Mouse (Mus musculus): ENCODE measurements around the gene Itga1. TPM values are rescaled to one million over a fixed set of nuclear protein-coding genes. Genes with fewer than 3 reads are reported as not detected.

Itga1 gene
- total and polyA plus RNA-seq, 3 experiments, result under 0.01 to 0.04 (median 0.01) TPM

DNA sequence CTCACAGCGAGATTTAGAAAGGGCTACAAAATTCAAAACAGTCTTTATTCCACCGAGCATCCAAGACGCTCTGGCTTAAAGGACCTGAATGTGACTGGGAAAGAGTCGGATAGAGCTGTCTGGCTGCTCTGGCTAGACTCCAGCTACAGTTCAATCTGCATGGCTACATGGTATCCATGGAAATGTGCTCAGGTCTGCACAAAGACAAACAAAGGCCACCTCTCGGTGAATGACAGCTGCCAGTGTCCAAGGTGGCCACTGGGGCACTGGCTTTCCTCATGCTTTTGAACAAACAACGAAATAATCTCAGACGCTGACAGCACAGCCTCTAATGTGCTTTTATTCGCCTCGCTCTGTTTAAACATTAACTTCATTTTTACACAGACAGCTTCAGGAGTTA, 178.4 kb downstream of the Itga1 start:
- DNase-seq (ENCODE audit: extremely low read depth), result no peak
- Histone ChIP-seq H3K79me2 (replicated peaks; ENCODE audit: control insufficient read depth, extremely low read depth, insufficient read depth, poor library complexity, severe bottlenecking) (no peaks in the 10 kb centered on the region), H3K27me3 (replicated peaks) (no peaks in the 10 kb centered on the region), H3K4me2 (ENCODE audit: insufficient read depth, low read depth, poor library complexity, severe bottlenecking) (no peak overlapping the region), H3K27ac (ENCODE audit: insufficient read depth, low read depth) (no peak overlapping the region), H3K4me1 (ENCODE audit: control insufficient read depth in 1 of 2, insufficient read depth in 2 of 2) (no peaks in the 10 kb centered on the region), H3K4me3 (replicated peaks in 1 of 3; ENCODE audit: low read depth in 2 of 3, low read length in 2 of 3, poor library complexity in 1 of 3) (no peak overlapping the region), H3K9me3 (replicated peaks; ENCODE audit: low read length) (no peaks in the 10 kb centered on the region), H3K36me3 (replicated peaks in 1 of 2; ENCODE audit: control insufficient read depth in 1 of 2, insufficient read depth in 1 of 2, low read length in 1 of 2) (no peaks in the 10 kb centered on the region), H3K9ac (ENCODE audit: insufficient read depth, low read depth) (no peak overlapping the region)
- dilution Hi-C loops (cut with MboI; ENCODE audit: extremely low pct_ligation_motif_present, extremely low pct_unique_long_range_greater_than_20kb, low sequenced_read_pairs), result no loop called here
- no peak for TF ChIP-seq CTCF (conservative IDR thresholded peaks at IDR 0.05 in 1 of 2, IDR thresholded peaks at IDR 0.05 in 1 of 2; ENCODE audit: low read depth in 2 of 2, low read length in 2 of 2)
- TF ChIP-seq JUND (conservative IDR thresholded peaks at IDR 0.05; ENCODE audit: low read depth, low read length), result no peak
- no peak for TF ChIP-seq MYC (IDR thresholded peaks at IDR 0.05; ENCODE audit: low read depth, low read length)
- TF ChIP-seq TBP (conservative IDR thresholded peaks at IDR 0.05; ENCODE audit: low read depth, low read length), result no peak
- no peak for TF ChIP-seq UBTF (IDR thresholded peaks at IDR 0.05; ENCODE audit: low read depth, low read length)
- TF ChIP-seq ZKSCAN1 (IDR thresholded peaks at IDR 0.05; ENCODE audit: borderline replicate concordance, low read depth, low read length), result no peak
- no peak for TF ChIP-seq POLR2AphosphoS2 (IDR thresholded peaks at IDR 0.05; ENCODE audit: low read depth, low read length)
- TF ChIP-seq ETS1 (conservative IDR thresholded peaks at IDR 0.05; ENCODE audit: low read depth, low read length), result no peak
- no peak for TF ChIP-seq MXI1 (IDR thresholded peaks at IDR 0.05; ENCODE audit: low read depth, low read length)
- no peak for TF ChIP-seq PAX5 (IDR thresholded peaks at IDR 0.05; ENCODE audit: low read length)
- TF ChIP-seq RAD21 (IDR thresholded peaks at IDR 0.05; ENCODE audit: low read depth, low read length), result no peak
- in situ Hi-C loops (cut with MboI; ENCODE audit: low pct_ligation_motif_present, low pct_unique_long_range_greater_than_20kb, low sequenced_read_pairs), result no loop called here

DNA sequence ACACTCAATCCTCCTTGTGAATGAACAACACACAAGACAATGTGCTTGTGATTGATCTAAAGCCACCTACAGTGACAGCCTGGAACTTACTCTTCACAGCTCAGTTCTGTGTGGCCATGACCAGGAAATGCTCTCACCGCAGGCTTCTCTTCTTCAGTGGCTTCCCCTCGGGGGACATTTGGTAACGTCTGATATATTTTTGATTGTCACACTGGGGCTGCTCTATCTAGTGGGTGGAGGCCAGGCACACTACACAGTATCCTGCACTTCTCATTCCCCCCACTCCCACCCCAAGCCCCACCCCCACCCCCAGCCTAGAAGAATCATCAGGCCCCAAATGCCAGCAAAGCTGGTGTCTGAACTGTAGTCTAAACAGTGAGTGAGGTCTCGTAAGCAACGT, 186.0 kb downstream of the Itga1 start:
- H3K36me3 ChIP-seq (replicated peaks in 1 of 2; ENCODE audit: control insufficient read depth in 1 of 2, insufficient read depth in 1 of 2, low read length in 1 of 2), result no peaks in the 10 kb centered on the region
- no peak overlapping the region for H3K9ac ChIP-seq (ENCODE audit: insufficient read depth, low read depth)
- in situ Hi-C loops (cut with MboI; ENCODE audit: low pct_ligation_motif_present, low pct_unique_long_range_greater_than_20kb, low sequenced_read_pairs), result no loop called here
- no peaks in the 10 kb centered on the region for H3K79me2 ChIP-seq (replicated peaks; ENCODE audit: control insufficient read depth, extremely low read depth, insufficient read depth, poor library complexity, severe bottlenecking)
- dilution Hi-C loops (cut with MboI; ENCODE audit: extremely low pct_ligation_motif_present, extremely low pct_unique_long_range_greater_than_20kb, low sequenced_read_pairs), result no loop called here
- no peaks in the 10 kb centered on the region for H3K27me3 ChIP-seq (replicated peaks)
- no peaks in the 10 kb centered on the region for H3K9me3 ChIP-seq (replicated peaks; ENCODE audit: low read length)
- DNase-seq (ENCODE audit: extremely low read depth), result no peak
- no peak overlapping the region for H3K4me2 ChIP-seq (ENCODE audit: insufficient read depth, low read depth, poor library complexity, severe bottlenecking)
- no peak for TF ChIP-seq CHD1 (IDR thresholded peaks at IDR 0.05; ENCODE audit: low read depth, low read length)
- no peak for TF ChIP-seq TCF12 (IDR thresholded peaks at IDR 0.05; ENCODE audit: low read depth, low read length)
- TF ChIP-seq USF2 (conservative IDR thresholded peaks at IDR 0.05; ENCODE audit: low read depth, low read length), result no peak
- TF ChIP-seq UBTF (IDR thresholded peaks at IDR 0.05; ENCODE audit: low read depth, low read length), result no peak
- no peak for TF ChIP-seq ZMIZ1 (IDR thresholded peaks at IDR 0.05; ENCODE audit: low read depth, low read length)
- no peak for TF ChIP-seq IRF4 (IDR thresholded peaks at IDR 0.05; ENCODE audit: low read depth, low read length)
- no peak for TF ChIP-seq ZKSCAN1 (IDR thresholded peaks at IDR 0.05; ENCODE audit: borderline replicate concordance, low read depth, low read length)
- no peak for TF ChIP-seq ETS1 (conservative IDR thresholded peaks at IDR 0.05; ENCODE audit: low read depth, low read length)
- TF ChIP-seq EP300 (IDR thresholded peaks at IDR 0.05; ENCODE audit: low read length), result no peak
- TF ChIP-seq ZC3H11A (IDR thresholded peaks at IDR 0.05; ENCODE audit: low read depth, low read length), result no peak
- no peak for TF ChIP-seq GABPA (IDR thresholded peaks at IDR 0.05; ENCODE audit: insufficient replicate concordance, low read depth, low read length)
- no peak for TF ChIP-seq HCFC1 (IDR thresholded peaks at IDR 0.05; ENCODE audit: low read depth, low read length)
- TF ChIP-seq MXI1 (IDR thresholded peaks at IDR 0.05; ENCODE audit: low read depth, low read length), result no peak
- TF ChIP-seq CTCF (conservative IDR thresholded peaks at IDR 0.05 in 1 of 2, IDR thresholded peaks at IDR 0.05 in 1 of 2; ENCODE audit: low read depth in 2 of 2, low read length in 2 of 2), result no peak
- no peak for TF ChIP-seq RAD21 (IDR thresholded peaks at IDR 0.05; ENCODE audit: low read depth, low read length)
- no peak for TF ChIP-seq TBP (conservative IDR thresholded peaks at IDR 0.05; ENCODE audit: low read depth, low read length)
- no peak for TF ChIP-seq JUND (conservative IDR thresholded peaks at IDR 0.05; ENCODE audit: low read depth, low read length)
- H3K27ac ChIP-seq (ENCODE audit: insufficient read depth, low read depth), result no peak overlapping the region
- peaks cover 3 to 11% of the 10 kb centered on the region in 2 experiments; a peak in 2 of 4 replicates for H3K4me1 ChIP-seq (ENCODE audit: control insufficient read depth in 1 of 2, insufficient read depth in 2 of 2)
- H3K4me3 ChIP-seq (replicated peaks in 1 of 3; ENCODE audit: low read depth in 2 of 3, low read length in 2 of 3, poor library complexity in 1 of 3), result no peak overlapping the region
